Mouse (Mus musculus) CD8-positive naive resting alpha-beta T cell, adult 2 months (primary cell): ENCODE measurements around the gene Stn1.

Experiments
- DNase-seq, 2 experiments: peaks; one replicate each; pipeline ENCODE4 v3.0.0; 2022; ENCODE audit warnings: low read depth in 2 of 2, low spot score in 2 of 2

The Stn1 gene

GRCm38 (mm10) chr19:47483346-47483745 lies 54.0 kb downstream of the Stn1 start:
- no peak for DNase-seq

- no peak for DNase-seq
Measured at GRCm38 (mm10) chr19:47473453-47473852, 63.9 kb downstream of the Stn1 start.

- DNase-seq: no peak
Measured at GRCm38 (mm10) chr19:47472881-47473400, 64.4 kb downstream of the Stn1 start.

- no peak for DNase-seq
Measured at GRCm38 (mm10) chr19:47471808-47472207, 65.5 kb downstream of the Stn1 start.

DNA sequence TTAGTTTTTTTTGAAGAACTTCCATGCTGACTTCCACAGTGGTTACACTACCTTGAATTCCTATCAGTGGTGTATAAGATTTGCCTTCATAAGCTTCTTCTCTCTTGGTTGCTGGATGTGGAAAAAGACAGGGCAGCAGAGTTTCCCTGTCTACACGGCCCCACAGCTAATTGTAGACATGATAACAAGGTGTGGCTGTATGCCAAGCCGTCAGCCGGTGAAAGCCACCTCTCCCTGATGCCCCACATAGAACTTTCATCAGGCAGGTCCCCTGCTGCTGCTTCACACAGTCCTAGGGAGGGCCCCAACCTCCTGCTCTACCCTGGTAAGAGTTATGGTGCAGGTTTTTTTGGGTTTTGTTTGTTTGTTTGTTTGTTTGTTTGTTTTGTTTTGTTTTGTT lies 68.6 kb downstream of the Stn1 start:
- no peak for DNase-seq

- DNase-seq: no peak
Measured at GRCm38 (mm10) chr19:47466775-47467174, 70.5 kb downstream of the Stn1 start.

GRCm38 (mm10) chr19:47465467-47465866 lies 71.8 kb downstream of the Stn1 start:
- no peak for DNase-seq

DNA sequence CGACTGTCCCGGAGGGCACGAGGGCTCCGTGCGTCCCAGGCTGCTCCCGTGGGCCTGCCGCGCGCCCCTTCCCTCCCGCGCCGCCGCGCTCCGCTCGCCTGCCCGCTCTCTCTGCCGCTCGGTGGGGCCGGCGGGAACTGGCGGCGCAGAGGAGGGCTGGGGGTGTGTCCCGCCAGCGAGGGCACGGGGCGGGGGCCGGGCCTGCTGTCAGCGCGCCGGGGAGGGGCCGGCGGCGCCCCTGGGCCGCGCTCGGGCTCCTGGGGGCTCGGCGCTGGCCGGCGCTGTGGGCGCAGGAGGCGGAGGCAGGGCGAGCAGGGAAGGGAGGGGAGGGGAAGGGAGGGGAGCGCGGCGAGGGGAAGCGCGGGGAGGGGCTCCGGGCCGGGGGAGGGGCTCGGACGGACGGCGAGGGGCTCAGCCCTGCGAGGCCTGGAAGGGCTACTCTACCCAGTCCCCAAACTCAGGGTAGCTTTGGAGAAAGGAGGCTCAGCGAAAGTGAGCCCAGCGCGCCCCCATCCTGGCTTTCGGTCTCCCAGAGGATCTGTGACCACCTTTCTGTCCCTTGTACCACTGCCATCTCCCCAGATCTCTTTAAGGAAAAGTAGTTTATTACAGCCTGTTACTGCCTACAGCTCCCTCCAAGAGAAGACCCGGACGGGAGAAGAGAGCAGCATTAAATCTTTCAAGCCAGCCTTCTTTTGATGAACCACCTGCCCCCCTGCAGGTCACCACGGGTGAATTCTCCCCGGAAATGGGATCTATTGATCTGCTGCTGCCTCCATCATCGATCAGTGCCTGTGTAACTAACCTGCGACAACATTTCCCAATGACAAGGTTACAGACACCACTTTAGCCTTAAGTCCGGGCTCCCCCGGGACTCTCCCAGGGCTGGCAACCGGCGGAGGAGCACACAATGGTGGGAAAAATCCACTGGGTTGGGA lies 72.7 kb downstream of the Stn1 start, which contains the start of gene Sh3pxd2a:
TSS of gene Sh3pxd2a (minus strand) at position 98 of the 938 bp plus-strand sequence.
- DNase-seq: no peak

DNA sequence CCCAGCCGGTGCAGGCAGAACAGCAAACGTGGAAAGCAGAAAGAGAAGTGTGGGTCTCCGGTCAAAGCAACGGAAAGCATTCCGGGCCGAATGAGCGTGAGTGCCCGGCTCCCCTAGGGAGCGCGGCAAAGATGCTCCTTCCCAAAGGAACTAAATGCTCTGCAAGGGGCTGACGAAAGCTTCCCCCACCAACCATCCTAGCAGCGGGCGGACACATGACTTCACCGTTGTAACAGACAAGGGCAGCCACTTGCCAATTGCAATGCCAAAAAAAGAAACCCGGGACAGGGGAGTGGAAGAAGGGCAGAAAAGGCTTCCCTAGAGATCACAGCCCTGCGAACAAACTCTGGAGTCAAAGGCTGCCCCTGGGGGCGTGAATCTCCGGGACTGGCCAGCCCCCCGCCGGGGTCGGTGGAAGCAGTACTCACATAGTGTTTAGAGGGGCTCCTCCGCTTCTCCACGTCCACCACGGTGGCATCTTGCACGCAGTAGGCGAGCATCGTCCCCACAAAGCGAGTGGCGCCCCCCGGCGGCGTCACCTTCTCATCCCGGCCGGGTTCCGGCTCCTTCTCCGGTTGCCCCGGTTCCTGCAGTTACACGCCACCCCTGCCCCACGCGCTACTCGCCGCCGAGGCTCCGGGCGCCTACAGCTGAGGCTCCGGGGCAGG lies 73.5 kb downstream of the Stn1 start:
- peak; percentile 66 to 77 for DNase-seq

DNA sequence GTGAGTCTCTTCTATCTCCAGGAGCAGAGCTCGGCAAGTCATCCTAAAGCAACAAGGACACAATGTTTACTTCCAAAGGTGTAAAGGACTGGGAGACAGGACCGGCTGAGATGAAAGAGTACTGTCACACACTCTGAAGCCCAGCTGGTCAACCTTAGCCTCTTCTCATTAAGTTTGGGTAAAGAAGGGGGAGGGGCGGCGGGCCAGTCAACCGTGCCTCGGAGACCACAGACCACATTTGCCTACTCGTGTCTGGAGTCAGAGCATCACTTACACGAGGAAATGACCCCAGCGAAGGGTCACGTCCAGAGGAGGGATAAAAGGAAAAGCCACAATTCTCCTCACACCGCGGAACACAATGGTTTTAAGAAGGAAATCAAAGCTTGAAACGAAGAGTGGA lies 74.1 kb downstream of the Stn1 start:
- DNase-seq: no peak

DNA sequence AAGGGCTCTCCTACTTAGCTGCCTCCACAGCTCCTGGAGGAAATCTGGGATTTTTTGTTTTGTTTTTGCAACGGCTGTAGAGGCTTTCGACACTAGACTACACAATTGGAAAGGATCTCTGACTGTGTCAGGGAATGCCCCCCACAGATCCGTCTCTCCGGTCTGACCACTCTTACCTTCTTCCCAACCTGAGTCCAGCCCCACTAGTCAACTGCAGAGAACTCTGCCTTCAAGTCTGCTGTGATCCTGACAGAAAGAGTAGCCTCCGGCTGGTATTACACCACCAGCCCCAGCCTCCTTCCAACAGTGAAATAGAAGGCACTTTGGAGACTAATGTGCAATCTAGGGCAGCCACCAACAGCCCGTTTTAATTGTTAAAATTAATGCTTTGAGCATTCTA lies 74.6 kb downstream of the Stn1 start:
- DNase-seq: no peak

- DNase-seq: no peak
Measured at GRCm38 (mm10) chr19:47461838-47462237, 75.5 kb downstream of the Stn1 start.

DNA sequence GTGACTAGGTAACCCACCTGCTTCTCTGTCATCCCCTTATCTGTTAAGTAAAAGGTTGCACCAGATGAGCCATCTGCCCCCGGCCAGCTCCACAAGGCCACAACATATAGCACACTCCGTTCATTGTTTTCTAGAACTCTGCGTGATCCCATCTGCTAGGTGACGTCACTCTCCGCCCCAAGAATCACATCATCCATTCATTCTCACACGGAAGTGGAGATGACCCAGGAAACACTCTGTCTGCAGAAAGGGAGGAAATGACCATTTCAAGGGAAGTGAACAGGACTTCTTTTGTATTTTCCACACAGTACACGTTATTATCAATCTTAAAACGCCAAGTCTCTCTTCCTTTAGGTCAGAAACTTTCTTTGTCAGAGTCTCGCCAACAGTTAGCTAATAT lies 75.9 kb downstream of the Stn1 start:
- no peak for DNase-seq

GRCm38 (mm10) chr19:47460120-47460960 lies 77.0 kb downstream of the Stn1 start:
- DNase-seq: no peak

DNA sequence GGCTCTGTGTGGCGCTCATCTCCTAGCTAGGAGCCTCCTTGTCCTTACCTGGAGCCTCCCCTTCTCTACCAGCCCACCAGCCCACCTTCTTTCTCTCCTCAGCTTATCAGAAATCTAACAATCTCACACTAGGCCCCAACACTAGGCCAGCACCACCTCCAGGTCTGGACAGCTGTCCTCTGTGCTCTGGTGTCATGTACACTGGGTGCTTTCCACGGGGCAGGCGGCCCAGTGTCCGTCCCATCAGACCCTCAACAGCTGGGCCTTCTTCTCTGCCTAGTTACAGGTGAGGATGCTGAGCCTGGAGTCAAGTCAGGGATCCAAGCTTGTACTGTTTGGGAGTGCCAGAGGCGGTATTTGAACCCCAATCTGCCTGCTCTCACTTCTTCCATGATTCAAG lies 78.1 kb downstream of the Stn1 start:
- DNase-seq: no peak

DNA sequence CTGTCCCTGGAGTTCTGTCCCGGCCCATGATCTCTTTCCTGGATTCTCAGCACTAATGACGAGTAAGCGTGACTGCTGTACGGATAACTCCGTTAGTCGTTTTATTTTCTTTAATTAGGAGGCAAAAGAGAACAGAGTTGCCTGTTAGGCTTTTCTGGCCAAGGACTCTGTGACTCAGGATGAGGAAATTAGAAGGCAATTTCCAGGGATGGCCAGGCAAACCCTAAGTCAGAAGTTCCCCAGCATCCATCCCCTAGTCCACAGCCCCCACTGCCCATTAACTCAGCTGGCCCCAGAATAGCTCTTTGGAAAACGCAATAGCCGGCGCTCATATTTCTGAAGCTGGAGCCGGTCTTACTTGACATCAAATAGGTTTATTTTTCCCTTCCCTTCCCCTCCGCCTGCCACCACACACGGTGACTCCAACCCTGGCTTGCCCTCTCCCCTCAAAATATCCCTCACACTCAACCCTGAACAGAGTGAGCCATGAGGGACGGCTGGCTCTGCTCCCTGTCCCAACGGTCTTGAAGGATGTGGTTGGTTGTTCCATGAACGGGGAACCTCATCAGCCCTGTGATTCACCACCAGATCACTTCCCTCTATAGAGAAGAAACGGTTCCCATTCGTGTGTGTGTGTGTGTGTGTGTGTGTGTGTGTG lies 78.7 kb downstream of the Stn1 start:
- DNase-seq: no peak

- DNase-seq: no peak
Measured at GRCm38 (mm10) chr19:47457711-47458503, 79.4 kb downstream of the Stn1 start.

DNA sequence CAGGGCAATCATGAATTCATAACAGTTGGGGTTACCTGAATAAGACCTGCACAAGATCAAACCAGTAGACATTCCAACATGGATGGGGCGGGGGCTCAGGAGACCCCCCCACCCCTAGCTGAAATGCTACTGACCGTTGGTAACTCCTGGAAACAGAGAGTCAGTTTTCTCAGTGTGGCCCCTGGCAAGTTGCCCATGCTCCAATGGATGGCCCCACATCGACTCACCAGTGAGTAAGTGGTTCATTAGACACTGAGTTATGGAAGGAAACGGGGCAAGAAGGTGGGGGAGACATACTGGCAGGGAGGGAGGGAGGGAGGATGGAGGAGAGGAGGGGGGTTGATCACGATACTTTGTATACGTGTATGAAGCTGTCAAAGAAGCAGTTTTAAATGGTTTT lies 81.3 kb downstream of the Stn1 start:
- no peak for DNase-seq

- no peak for DNase-seq
Measured at GRCm38 (mm10) chr19:47455001-47455755, 82.1 kb downstream of the Stn1 start.
